Mouse (Mus musculus): ENCODE measurements around the gene Prkcb.

- TF ChIP-seq GATA1 (IDR thresholded peaks at IDR 0.05; ENCODE audit: borderline replicate concordance, low read length) = no peak
- no peak for TF ChIP-seq FLI1 (IDR thresholded peaks at IDR 0.05; ENCODE audit: low read length)
These were observed 50.9 kb downstream of the Prkcb start for GRCm38 (mm10) chr7:122339476-122339875.

Measured in megakaryocyte, embryonic 14.5 days (primary cell).